Mouse (Mus musculus): Measurements from ENCODE around the gene Nr1h5.

DNA sequence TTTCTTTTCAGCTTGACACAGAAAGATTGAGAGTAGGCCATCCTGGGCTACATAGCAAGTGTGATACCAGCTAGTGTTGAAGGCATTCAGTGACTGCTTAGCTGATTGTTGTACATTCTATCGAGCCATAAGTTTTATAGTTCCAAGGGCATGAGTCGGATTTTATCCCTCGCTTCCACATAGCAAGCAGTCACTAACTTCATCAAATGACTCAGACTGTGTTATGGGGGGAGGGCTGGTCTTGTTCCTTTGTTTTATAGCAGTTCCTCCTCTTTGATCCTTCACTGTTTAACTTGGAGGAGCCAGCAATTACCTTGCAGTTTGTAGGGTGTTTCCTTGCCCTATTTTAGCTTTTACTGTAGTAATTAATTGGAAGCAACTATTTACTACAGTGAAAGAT is 33.7 kb upstream of the Nr1h5 start:
- TF ChIP-seq ZC3H11A (IDR thresholded peaks at IDR 0.05; ENCODE audit: borderline replicate concordance, low read depth, low read length) (no peak), MAFK (IDR thresholded peaks at IDR 0.05; ENCODE audit: insufficient read depth, low read depth, low read length) (no peak)
